Mouse (Mus musculus): Measurements from ENCODE around the gene Gpr141. TPM values are rescaled to one million over a fixed set of nuclear protein-coding genes. Genes with fewer than 3 reads are reported as not detected.
A peak's percentile ranks its signal among the peaks of the same experiment; 100 is the strongest.

The Gpr141 gene
- total RNA-seq, 1 experiment from 2014 or later: 5.3 TPM

- no peak for ATAC-seq (replicated peaks in 1 of 2; ENCODE audit: insufficient read depth in 1 of 2, low FRiP score in 2 of 2, low TSS enrichment in 1 of 2, low read depth in 1 of 2, poor library complexity in 2 of 2, severe bottlenecking in 2 of 2)
These were observed 59.8 kb downstream of the Gpr141 start for GRCm38 (mm10) chr13:19764276-19764675.

GRCm38 (mm10) chr13:19763211-19763610 is 60.8 kb downstream of the Gpr141 start:
- ATAC-seq (replicated peaks in 1 of 2; ENCODE audit: insufficient read depth in 1 of 2, low FRiP score in 2 of 2, low TSS enrichment in 1 of 2, low read depth in 1 of 2, poor library complexity in 2 of 2, severe bottlenecking in 2 of 2): no peak

GRCm38 (mm10) chr13:19745741-19746140 is 78.3 kb downstream of the Gpr141 start:
- ATAC-seq (replicated peaks in 1 of 2; ENCODE audit: insufficient read depth in 1 of 2, low FRiP score in 2 of 2, low TSS enrichment in 1 of 2, low read depth in 1 of 2, poor library complexity in 2 of 2, severe bottlenecking in 2 of 2): no peak

GRCm38 (mm10) chr13:19744536-19744935 is 79.5 kb downstream of the Gpr141 start:
- no peak for ATAC-seq (replicated peaks in 1 of 2; ENCODE audit: insufficient read depth in 1 of 2, low FRiP score in 2 of 2, low TSS enrichment in 1 of 2, low read depth in 1 of 2, poor library complexity in 2 of 2, severe bottlenecking in 2 of 2)

GRCm38 (mm10) chr13:19734597-19734996 is 89.5 kb downstream of the Gpr141 start:
- no peak for ATAC-seq (replicated peaks in 1 of 2; ENCODE audit: insufficient read depth in 1 of 2, low FRiP score in 2 of 2, low TSS enrichment in 1 of 2, low read depth in 1 of 2, poor library complexity in 2 of 2, severe bottlenecking in 2 of 2)

- ATAC-seq (replicated peaks in 1 of 2; ENCODE audit: insufficient read depth in 1 of 2, low FRiP score in 2 of 2, low TSS enrichment in 1 of 2, low read depth in 1 of 2, poor library complexity in 2 of 2, severe bottlenecking in 2 of 2): peak; percentile 75 to 91
These were observed 93.2 kb downstream of the Gpr141 start for GRCm38 (mm10) chr13:19730826-19731225.

- ATAC-seq (replicated peaks in 1 of 2; ENCODE audit: insufficient read depth in 1 of 2, low FRiP score in 2 of 2, low TSS enrichment in 1 of 2, low read depth in 1 of 2, poor library complexity in 2 of 2, severe bottlenecking in 2 of 2): peak; percentile 62 to 69
These were observed 105.1 kb downstream of the Gpr141 start for GRCm38 (mm10) chr13:19718954-19719353.

GRCm38 (mm10) chr13:19717201-19717600 is 106.9 kb downstream of the Gpr141 start:
- ATAC-seq (replicated peaks in 1 of 2; ENCODE audit: insufficient read depth in 1 of 2, low FRiP score in 2 of 2, low TSS enrichment in 1 of 2, low read depth in 1 of 2, poor library complexity in 2 of 2, severe bottlenecking in 2 of 2): no peak

GRCm38 (mm10) chr13:19703806-19704205 is 120.3 kb downstream of the Gpr141 start:
- ATAC-seq (replicated peaks in 1 of 2; ENCODE audit: insufficient read depth in 1 of 2, low FRiP score in 2 of 2, low TSS enrichment in 1 of 2, low read depth in 1 of 2, poor library complexity in 2 of 2, severe bottlenecking in 2 of 2): no peak

GRCm38 (mm10) chr13:19701443-19702078 is 122.5 kb downstream of the Gpr141 start:
- no peak for ATAC-seq (replicated peaks in 1 of 2; ENCODE audit: insufficient read depth in 1 of 2, low FRiP score in 2 of 2, low TSS enrichment in 1 of 2, low read depth in 1 of 2, poor library complexity in 2 of 2, severe bottlenecking in 2 of 2)

- ATAC-seq (replicated peaks in 1 of 2; ENCODE audit: insufficient read depth in 1 of 2, low FRiP score in 2 of 2, low TSS enrichment in 1 of 2, low read depth in 1 of 2, poor library complexity in 2 of 2, severe bottlenecking in 2 of 2): 0 out of 4 replicates have a peak, but pooled peaks of 1 of the 2 experiments have one; percentile 32
These were observed 123.2 kb downstream of the Gpr141 start for GRCm38 (mm10) chr13:19700733-19701442.

Other genes with a start within 250 kb of the Gpr141 start
- 3.1 and 19.3 TPM in 2 replicates for gene Epdr1, start 204.3 kb downstream of the Gpr141 start, total RNA-seq (2017)
- 1.5 TPM in 1 of 2 replicates, not detected in the other for gene Sfrp4, start 201.2 kb downstream of the Gpr141 start, total RNA-seq (2017)
- gene Nme8, start 126.5 kb downstream of the Gpr141 start, total RNA-seq (2017): not detected in 2 replicates